Mouse (Mus musculus): ENCODE results near the gene Nudt14.

DNA sequence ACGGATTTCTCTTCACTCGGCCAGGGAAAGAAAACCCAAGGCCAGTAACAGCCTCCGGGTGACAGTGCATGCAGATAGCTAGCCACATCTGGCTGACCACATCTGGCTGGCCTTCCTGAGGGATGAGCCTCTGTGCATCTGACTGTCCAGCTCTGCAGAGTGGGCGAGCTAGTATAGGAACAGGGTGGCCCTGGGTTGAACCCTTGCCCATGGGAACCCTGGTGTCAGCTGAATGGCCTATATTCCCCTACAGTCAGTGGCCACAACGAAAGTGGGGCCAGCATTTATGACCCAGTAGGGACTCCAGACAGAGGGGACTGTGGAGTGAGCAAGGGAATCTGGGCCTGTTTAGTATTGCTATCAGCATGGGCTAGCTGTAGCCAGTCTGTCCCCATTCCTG lies 36.9 kb downstream of the Nudt14 start:
- TF ChIP-seq CTCF (IDR thresholded peaks at IDR 0.05) = no peak
- no peak for TF ChIP-seq EP300 (IDR thresholded peaks at IDR 0.05; ENCODE audit: insufficient read depth, low read depth, low read length)
- no peak for TF ChIP-seq POLR2A (IDR thresholded peaks at IDR 0.05; ENCODE audit: insufficient read depth, low read depth, low read length)

All from heart, adult 2 months (tissue).